Mouse (Mus musculus) heart, embryonic 11.5 days (tissue): ENCODE results near the gene Efr3b. TPM values are rescaled to one million over a fixed set of nuclear protein-coding genes. Genes with fewer than 3 reads are reported as not detected.
"Not testable (repeated sequence)": the region's sequence is repeated elsewhere in the genome, so short reads cannot be mapped to it uniquely, and the experiment has no call there.

ENCODE experiments used
- ATAC-seq: fragments of 200-750 bp; cut with Nextera tagmentation; replicated peaks from 2 replicates; pipeline ENCODE4 v1.8.0; 2017; ENCODE audit warnings: moderate library complexity; ENCODE audit not compliant: insufficient number of reproducible peaks, low FRiP score, low TSS enrichment
- H3K27ac ChIP-seq: fragments of 300-500 bp; sonication (generic); 2 replicates; pipeline ENCODE4 v1.5.1; 2014; ENCODE audit warnings: mild to moderate bottlenecking, low read depth, low read length
- H3K27me3 ChIP-seq: fragments of 300-500 bp; sonication (generic); 2 replicates; pipeline ENCODE4 v1.6.1; 2014; ENCODE audit warnings: mild to moderate bottlenecking, low read length, mixed read lengths; ENCODE audit not compliant: control insufficient read depth, insufficient read depth
- H3K36me3 ChIP-seq: fragments of 300-500 bp; sonication (generic); 2 replicates; pipeline ENCODE4 v1.6.1; 2014; ENCODE audit warnings: mild to moderate bottlenecking, low read length, moderate library complexity, mixed read lengths; ENCODE audit not compliant: control insufficient read depth, insufficient read depth
- H3K4me1 ChIP-seq: fragments of 300-500 bp; sonication (generic); 2 replicates; pipeline ENCODE4 v1.6.1; 2014; ENCODE audit warnings: low read length; ENCODE audit not compliant: control insufficient read depth, insufficient read depth
- H3K4me2 ChIP-seq: fragments of 300-500 bp; sonication (generic); 2 replicates; pipeline ENCODE4 v1.6.1; 2014; ENCODE audit warnings: mild to moderate bottlenecking, moderate library complexity
- H3K4me3 ChIP-seq: fragments of 300-500 bp; sonication (generic); 2 replicates; pipeline ENCODE4 v1.5.1; 2014; ENCODE audit warnings: low read depth, low read length
- H3K9ac ChIP-seq: fragments of 300-500 bp; sonication (generic); 2 replicates; pipeline ENCODE4 v1.6.1; 2014; ENCODE audit warnings: mild to moderate bottlenecking, low read depth, low read length, moderate library complexity
- H3K9me3 ChIP-seq: fragments of 300-500 bp; sonication (generic); replicated peaks from 2 replicates; pipeline ENCODE4 v1.6.1; 2016; ENCODE audit warnings: low read length; ENCODE audit not compliant: control insufficient read depth
- WGBS: fragments of 180-500 bp; shearing (Covaris S2); extraction: QIAGEN DNeasy Blood & Tissue Kit; methylation state at CpG from one replicate; pipeline ENCODE4 v1.1.7; 2014; ENCODE audit not compliant: insufficient replicate concordance; 5-methylcytosine and 5-hydroxymethylcytosine counted together
- polyA plus RNA-seq: library from polyadenylated mRNA; unstranded; fragments of >200 nt; fragmentation: Nextera tagmentation; extraction: Ambion mirVana; gene quantifications from 2 replicates; pipeline ENCODE4 v1.2.1, GENCODE M21; 2014

Gene Efr3b
- polyA plus RNA-seq, 1 experiment from 2014 or later, result 6.4 TPM

- not testable (repeated sequence) for ATAC-seq, H3K4me1 ChIP-seq, H3K9me3 ChIP-seq, H3K4me2 ChIP-seq, H3K36me3 ChIP-seq, H3K27ac ChIP-seq, H3K4me3 ChIP-seq, H3K9ac ChIP-seq, H3K27me3 ChIP-seq
- 88% methylated on average over 32 of the region's 47 CpGs for WGBS
These were observed 108.4 kb downstream of the Efr3b start for GRCm38 (mm10) chr12:3930090-3930865.

GRCm38 (mm10) chr12:3928841-3929240 lies 109.9 kb downstream of the Efr3b start:
- Histone ChIP-seq H3K27me3 (no peaks in the 10 kb centered on the region), H3K4me2 (no peak overlapping the region), H3K4me3 (no peak overlapping the region), H3K4me1 (no peaks in the 10 kb centered on the region), H3K36me3 (no peaks in the 10 kb centered on the region), H3K9me3 (no peaks in the 10 kb centered on the region), H3K27ac (no peak overlapping the region), H3K9ac (no peak overlapping the region)
- ATAC-seq, result no peak
- 38% methylated on average over 3 of the region's 3 CpGs for WGBS

DNA sequence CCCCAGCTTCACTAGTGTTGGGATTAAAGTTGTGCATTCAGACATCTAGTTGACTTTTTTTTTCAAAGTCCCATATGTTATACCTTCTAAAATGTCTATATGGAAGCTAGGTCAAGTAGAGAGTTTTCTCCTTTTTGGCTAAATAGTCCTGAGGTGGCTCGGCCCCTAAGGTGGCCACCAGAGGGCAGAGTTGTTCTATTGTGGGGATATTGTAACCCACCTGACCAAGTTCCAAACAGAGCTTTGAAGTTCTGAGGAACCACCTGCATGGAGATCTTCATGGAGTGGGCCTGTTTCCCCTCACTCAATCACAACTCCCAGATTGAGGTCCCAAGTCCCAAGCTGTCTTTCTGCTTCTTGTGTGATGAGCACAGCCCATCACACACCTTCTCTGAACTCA lies 112.6 kb downstream of the Efr3b start:
- 0% methylated on average over 1 of the region's 1 CpGs for WGBS
- H3K4me2 ChIP-seq, result no peak overlapping the region
- H3K4me1 ChIP-seq, result 0 out of 2 replicates have a peak, but pooled peaks cover 4% of the 10 kb centered on the region
- no peaks in the 10 kb centered on the region for H3K9me3 ChIP-seq
- H3K4me3 ChIP-seq, result no peak overlapping the region
- no peak overlapping the region for H3K9ac ChIP-seq
- no peak overlapping the region for H3K27ac ChIP-seq
- no peak for ATAC-seq
- no peaks in the 10 kb centered on the region for H3K27me3 ChIP-seq
- no peaks in the 10 kb centered on the region for H3K36me3 ChIP-seq

DNA sequence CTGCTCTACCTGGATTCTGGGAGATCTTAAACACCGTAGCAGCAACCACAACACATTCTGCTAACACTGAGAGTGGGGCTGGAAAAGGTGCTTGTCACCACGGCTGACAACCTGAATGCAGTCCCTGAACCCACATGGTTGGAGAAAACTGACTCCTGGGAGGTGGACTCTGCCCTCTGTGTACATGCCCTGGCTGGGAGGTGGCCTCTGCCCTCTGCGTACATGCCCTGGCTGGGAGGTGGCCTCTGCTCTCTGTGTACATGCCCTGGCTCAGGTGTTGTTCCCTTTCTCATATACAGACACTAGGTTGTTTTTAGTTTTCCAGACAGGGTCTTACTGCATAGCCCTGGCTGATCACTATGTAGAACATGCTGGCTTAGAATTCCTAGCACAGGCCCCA lies 119.3 kb downstream of the Efr3b start:
- no peak overlapping the region for H3K27ac ChIP-seq
- no peaks in the 10 kb centered on the region for H3K36me3 ChIP-seq
- H3K4me3 ChIP-seq, result no peak overlapping the region
- H3K27me3 ChIP-seq, result no peaks in the 10 kb centered on the region
- peaks cover 13% of the 10 kb centered on the region; the same call in 1 of the 2 replicates for H3K4me1 ChIP-seq
- H3K4me2 ChIP-seq, result no peak overlapping the region
- ATAC-seq, result no peak
- H3K9me3 ChIP-seq, result no peaks in the 10 kb centered on the region
- no peak overlapping the region for H3K9ac ChIP-seq
- 73% methylated on average over 3 of the region's 3 CpGs for WGBS

- H3K4me3 ChIP-seq, result no peak overlapping the region
- peaks cover 13% of the 10 kb centered on the region; the same call in 1 of the 2 replicates for H3K4me1 ChIP-seq
- H3K9me3 ChIP-seq, result no peaks in the 10 kb centered on the region
- WGBS, result 55% methylated on average over 3 of the region's 3 CpGs
- no peak for ATAC-seq
- H3K4me2 ChIP-seq, result no peak overlapping the region
- no peak overlapping the region for H3K27ac ChIP-seq
- H3K9ac ChIP-seq, result no peak overlapping the region
- H3K36me3 ChIP-seq, result no peaks in the 10 kb centered on the region
- H3K27me3 ChIP-seq, result no peaks in the 10 kb centered on the region
These were observed 120.1 kb downstream of the Efr3b start for GRCm38 (mm10) chr12:3918577-3918976.

DNA sequence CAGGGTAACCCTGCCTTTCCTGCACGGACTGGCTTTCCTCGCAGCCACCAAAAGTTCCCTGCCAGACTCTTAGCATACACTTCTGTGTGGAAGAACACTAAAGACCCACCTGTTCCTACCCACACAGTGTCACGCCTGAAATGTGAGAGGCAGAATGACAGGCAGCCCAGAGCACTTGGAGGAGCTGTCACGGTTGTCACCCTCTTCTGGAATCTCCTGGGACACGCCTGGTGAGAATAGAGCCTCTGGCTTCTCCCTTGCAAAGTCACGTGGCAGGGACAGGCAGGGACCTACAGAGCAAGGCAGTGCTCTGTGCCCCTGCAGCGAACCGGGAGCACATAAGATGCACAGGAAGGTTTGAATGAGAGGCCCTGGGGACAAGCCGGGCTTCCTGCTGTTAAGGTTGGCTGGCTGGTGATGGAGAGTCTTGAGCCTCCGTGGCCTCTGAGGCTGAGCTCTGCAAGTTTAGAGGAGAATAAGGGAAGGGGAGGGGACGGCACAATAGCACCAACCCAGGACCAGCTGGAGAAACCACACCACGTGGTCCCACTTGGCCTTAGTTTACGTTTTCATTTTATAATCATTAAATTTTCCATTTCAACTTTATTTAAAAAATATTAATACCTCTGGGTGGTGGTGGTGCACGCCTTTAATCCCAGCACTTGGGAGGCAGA lies 120.9 kb downstream of the Efr3b start:
- H3K9me3 ChIP-seq, result no peaks in the 10 kb centered on the region
- no peak overlapping the region for H3K27ac ChIP-seq
- ATAC-seq, result 0 out of 2 replicates have a peak, but pooled peaks have one; percentile 26
- H3K4me2 ChIP-seq, result 0 out of 2 replicates have a peak overlapping the region, but pooled peaks have one; percentile 4
- no peak overlapping the region; the same call in 1 of the 2 replicates for H3K9ac ChIP-seq
- no peaks in the 10 kb centered on the region for H3K27me3 ChIP-seq
- peaks cover 13% of the 10 kb centered on the region; the same call in 1 of the 2 replicates for H3K4me1 ChIP-seq
- WGBS, result 19% methylated on average over 14 of the region's 14 CpGs
- no peaks in the 10 kb centered on the region for H3K36me3 ChIP-seq
- H3K4me3 ChIP-seq, result no peak overlapping the region

- H3K36me3 ChIP-seq, result no peaks in the 10 kb centered on the region
- H3K4me3 ChIP-seq, result no peak overlapping the region
- no peak overlapping the region for H3K27ac ChIP-seq
- no peak for ATAC-seq
- H3K9me3 ChIP-seq, result no peaks in the 10 kb centered on the region
- no peak overlapping the region for H3K9ac ChIP-seq
- H3K27me3 ChIP-seq, result no peaks in the 10 kb centered on the region
- peaks cover 9% of the 10 kb centered on the region; the same call in 1 of the 2 replicates for H3K4me1 ChIP-seq
- 68% methylated on average over 3 of the region's 3 CpGs for WGBS
- H3K4me2 ChIP-seq, result no peak overlapping the region
These were observed 122.9 kb downstream of the Efr3b start for GRCm38 (mm10) chr12:3915852-3916251.
